Mouse (Mus musculus): Measurements from ENCODE around the gene Tshr. TPM values are rescaled to one million over a fixed set of nuclear protein-coding genes. Genes with fewer than 3 reads are reported as not detected.

The Tshr gene
- polyA plus RNA-seq, 1 experiment from 2014 or later: 0.31 TPM

DNA sequence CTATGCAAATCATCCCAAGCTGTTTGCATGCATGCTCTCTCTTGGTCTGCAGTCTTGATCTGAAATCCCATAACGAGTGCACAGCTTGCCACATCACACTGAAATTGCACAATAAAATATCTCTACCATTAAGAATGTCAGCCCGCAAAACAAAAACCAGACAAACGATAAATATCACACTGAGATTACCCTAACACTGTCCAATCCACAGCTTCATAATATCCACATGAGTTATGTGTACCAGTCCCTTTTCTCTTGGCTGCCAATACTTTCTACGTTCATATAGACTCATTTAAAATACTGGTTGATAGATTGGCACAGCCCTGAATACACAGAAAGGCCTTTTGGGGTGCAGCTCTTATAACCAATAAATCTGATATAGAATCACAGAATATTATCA lies 102.0 kb downstream of the Tshr start:
- Histone ChIP-seq H3K4me1 (ENCODE audit: control insufficient read depth, insufficient read depth, low read length) (0 out of 2 replicates have a peak, but pooled peaks cover 3% of the 10 kb centered on the region), H3K9me3 (ENCODE audit: control insufficient read depth, low read length) (no peaks in the 10 kb centered on the region), H3K4me2 (no peak overlapping the region), H3K36me3 (ENCODE audit: control insufficient read depth, insufficient read depth, low read length) (no peaks in the 10 kb centered on the region), H3K27ac (ENCODE audit: low read depth, low read length) (no peak overlapping the region), H3K9ac (ENCODE audit: low read length) (no peak overlapping the region), H3K27me3 (ENCODE audit: control insufficient read depth, insufficient read depth, low read length) (no peaks in the 10 kb centered on the region), H3K4me3 (ENCODE audit: low read depth, low read length) (no peak overlapping the region)
- 94% methylated on average over 4 of the region's 4 CpGs for WGBS
- DNase-seq (ENCODE audit: low spot score, missing footprints) (peak; percentile 72), ATAC-seq (ENCODE audit: low FRiP score) (no peak)

DNA sequence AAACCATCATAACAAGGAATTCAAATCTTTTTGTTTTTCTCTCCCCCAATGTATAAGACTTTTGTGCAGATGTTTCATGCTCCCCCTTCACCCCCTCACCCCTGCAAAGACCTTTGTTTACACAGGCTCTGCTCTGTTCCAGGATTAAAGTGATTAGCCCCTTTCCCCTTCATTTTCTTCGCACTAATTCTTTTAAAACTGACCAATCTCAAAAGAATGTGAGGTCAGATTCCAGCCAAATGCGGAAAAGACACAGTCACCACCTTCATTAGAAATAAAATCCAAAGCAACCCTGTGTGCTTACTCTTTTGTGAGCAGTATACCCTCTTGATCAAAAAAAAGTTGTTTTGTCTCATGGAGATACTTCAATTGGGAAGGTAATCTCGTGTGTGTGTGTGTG lies 104.0 kb downstream of the Tshr start:
- Histone ChIP-seq H3K27me3 (ENCODE audit: control insufficient read depth, insufficient read depth, low read length) (no peaks in the 10 kb centered on the region), H3K4me2 (no peak overlapping the region), H3K9me3 (ENCODE audit: control insufficient read depth, low read length) (no peaks in the 10 kb centered on the region), H3K9ac (ENCODE audit: low read length) (no peak overlapping the region), H3K27ac (ENCODE audit: low read depth, low read length) (no peak overlapping the region), H3K36me3 (ENCODE audit: control insufficient read depth, insufficient read depth, low read length) (no peaks in the 10 kb centered on the region), H3K4me3 (ENCODE audit: low read depth, low read length) (no peak overlapping the region), H3K4me1 (ENCODE audit: control insufficient read depth, insufficient read depth, low read length) (0 out of 2 replicates have a peak, but pooled peaks cover 3% of the 10 kb centered on the region)
- 24% methylated on average over 3 of the region's 3 CpGs for WGBS
- ATAC-seq (ENCODE audit: low FRiP score) (no peak), DNase-seq (ENCODE audit: low spot score, missing footprints) (peak; percentile 19)

DNA sequence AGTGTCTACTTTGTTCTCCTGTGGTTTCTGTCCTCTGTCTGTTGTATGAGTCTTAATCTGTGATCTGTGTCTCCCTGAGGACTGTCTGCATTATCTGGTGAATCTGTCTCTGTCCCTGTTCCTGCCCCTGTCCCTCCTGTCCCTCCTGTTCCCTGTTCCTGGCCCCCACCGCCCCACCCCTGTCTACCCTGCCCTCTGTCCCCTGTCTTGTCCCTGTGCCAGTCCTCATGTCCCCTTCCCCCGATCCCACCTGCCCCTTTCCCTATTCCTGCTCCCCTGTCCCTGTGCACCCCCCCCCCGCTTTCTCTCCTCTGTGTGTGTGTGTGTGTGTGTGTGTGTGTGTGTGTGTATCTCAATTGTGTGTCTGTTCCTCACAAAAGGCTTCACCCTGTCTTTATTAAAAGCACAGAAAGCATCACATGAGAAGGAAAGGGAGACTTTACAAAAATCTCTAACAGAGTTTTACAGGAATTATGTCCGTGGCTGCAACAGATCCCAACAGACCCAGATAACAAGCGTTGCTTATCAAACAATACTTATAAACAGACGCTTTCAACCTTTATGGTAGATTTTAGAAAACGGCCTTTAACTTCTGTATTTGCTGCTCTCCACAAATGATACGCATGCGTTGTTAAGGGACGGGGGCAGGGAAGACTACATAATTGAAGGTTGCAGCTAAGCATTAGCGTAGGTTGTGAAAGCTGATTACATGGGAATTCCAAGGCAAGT lies 111.3 kb downstream of the Tshr start:
- Histone ChIP-seq H3K36me3 (ENCODE audit: control insufficient read depth, insufficient read depth, low read length) (no peaks in the 10 kb centered on the region), H3K9me3 (ENCODE audit: control insufficient read depth, low read length) (no peaks in the 10 kb centered on the region), H3K27me3 (ENCODE audit: control insufficient read depth, insufficient read depth, low read length) (no peaks in the 10 kb centered on the region), H3K4me3 (ENCODE audit: low read depth, low read length) (no peak overlapping the region), H3K4me2 (no peak overlapping the region), H3K4me1 (ENCODE audit: control insufficient read depth, insufficient read depth, low read length) (peaks cover 4% of the 10 kb centered on the region), H3K9ac (ENCODE audit: low read length) (no peak overlapping the region), H3K27ac (ENCODE audit: low read depth, low read length) (no peak overlapping the region)
- WGBS: 58% methylated on average over 10 of the region's 11 CpGs
- peak; percentile 79 for DNase-seq (ENCODE audit: low spot score, missing footprints)
- 0 out of 2 replicates have a peak, but pooled peaks have one; percentile 46 for ATAC-seq (ENCODE audit: low FRiP score)

DNA sequence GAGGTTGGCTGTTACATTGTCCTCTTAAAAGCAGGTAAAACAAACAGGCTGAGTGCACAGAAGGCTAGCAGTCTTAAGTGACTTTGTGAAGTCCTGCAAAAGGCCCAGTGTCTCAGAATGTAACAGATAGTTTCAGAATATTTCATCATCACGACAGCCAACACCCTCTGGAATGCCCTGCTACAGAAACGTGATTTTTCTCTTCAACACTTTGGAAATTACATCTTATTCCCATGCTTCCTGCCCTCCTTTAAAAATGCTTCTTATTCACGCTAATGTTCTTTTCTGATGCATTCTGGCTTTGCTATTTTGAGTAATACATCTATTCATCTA lies 111.8 kb downstream of the Tshr start:
- H3K9me3 ChIP-seq (ENCODE audit: control insufficient read depth, low read length): no peaks in the 10 kb centered on the region
- no peaks in the 10 kb centered on the region for H3K36me3 ChIP-seq (ENCODE audit: control insufficient read depth, insufficient read depth, low read length)
- H3K4me2 ChIP-seq: no peak overlapping the region
- peak; percentile 87 for DNase-seq (ENCODE audit: low spot score, missing footprints)
- no peaks in the 10 kb centered on the region for H3K27me3 ChIP-seq (ENCODE audit: control insufficient read depth, insufficient read depth, low read length)
- no peak overlapping the region for H3K9ac ChIP-seq (ENCODE audit: low read length)
- 67% methylated on average over 3 of the region's 3 CpGs for WGBS
- peaks cover 4% of the 10 kb centered on the region for H3K4me1 ChIP-seq (ENCODE audit: control insufficient read depth, insufficient read depth, low read length)
- H3K4me3 ChIP-seq (ENCODE audit: low read depth, low read length): no peak overlapping the region
- H3K27ac ChIP-seq (ENCODE audit: low read depth, low read length): no peak overlapping the region
- ATAC-seq (ENCODE audit: low FRiP score): no peak

DNA sequence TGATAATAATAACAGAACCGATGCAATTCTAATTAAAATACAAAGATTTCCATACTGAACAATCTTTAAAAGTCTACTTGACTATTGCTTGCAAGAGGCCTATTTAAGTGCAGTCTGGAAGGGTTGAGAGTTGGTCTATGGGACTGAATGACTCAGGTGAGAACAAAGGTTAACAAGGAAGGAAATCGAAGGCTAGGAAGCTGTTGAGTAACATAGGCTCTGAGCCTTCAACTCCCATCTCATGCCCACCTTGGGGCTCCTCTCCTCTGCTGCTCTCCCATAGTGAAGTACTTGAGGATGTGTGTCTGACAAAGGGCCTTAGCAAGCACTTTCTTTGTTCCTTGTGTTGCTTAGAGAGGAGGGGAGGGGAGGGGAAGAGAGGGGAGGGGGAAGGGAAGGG lies 116.1 kb downstream of the Tshr start:
- Histone ChIP-seq H3K9me3 (ENCODE audit: control insufficient read depth, low read length) (no peaks in the 10 kb centered on the region), H3K4me1 (ENCODE audit: control insufficient read depth, insufficient read depth, low read length) (peaks cover 4% of the 10 kb centered on the region), H3K4me2 (no peak overlapping the region), H3K4me3 (ENCODE audit: low read depth, low read length) (no peak overlapping the region), H3K9ac (ENCODE audit: low read length) (no peak overlapping the region), H3K36me3 (ENCODE audit: control insufficient read depth, insufficient read depth, low read length) (no peaks in the 10 kb centered on the region), H3K27me3 (ENCODE audit: control insufficient read depth, insufficient read depth, low read length) (no peaks in the 10 kb centered on the region), H3K27ac (ENCODE audit: low read depth, low read length) (no peak overlapping the region)
- 85% methylated on average over 2 of the region's 2 CpGs for WGBS
- peak; percentile 61 for DNase-seq (ENCODE audit: low spot score, missing footprints)
- no peak for ATAC-seq (ENCODE audit: low FRiP score)

DNA sequence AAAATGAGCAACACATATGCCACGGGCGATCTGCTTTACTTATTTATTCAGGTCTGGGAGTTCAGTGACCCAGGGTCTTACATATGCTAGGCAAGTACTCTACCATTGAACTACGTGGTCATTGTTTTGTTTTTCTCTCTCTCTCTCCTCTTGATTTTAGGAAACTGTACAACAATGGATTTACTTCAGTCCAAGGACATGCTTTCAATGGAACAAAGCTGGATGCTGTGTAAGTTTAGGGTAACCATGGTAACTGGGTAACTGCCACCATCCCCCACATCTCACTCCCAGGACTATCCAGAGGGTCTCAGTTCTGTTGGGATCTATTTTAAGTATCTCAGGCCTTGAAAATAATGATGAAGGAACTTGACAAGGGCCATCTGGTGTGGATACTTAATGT lies 127.4 kb downstream of the Tshr start:
- WGBS: 39% methylated on average over 3 of the region's 3 CpGs
- no peak overlapping the region for H3K4me3 ChIP-seq (ENCODE audit: low read depth, low read length)
- no peaks in the 10 kb centered on the region for H3K36me3 ChIP-seq (ENCODE audit: control insufficient read depth, insufficient read depth, low read length)
- H3K9ac ChIP-seq (ENCODE audit: low read length): no peak overlapping the region
- DNase-seq (ENCODE audit: low spot score, missing footprints) (peak; percentile 83), ATAC-seq (ENCODE audit: low FRiP score) (peak; percentile 78)
- H3K4me1 ChIP-seq (ENCODE audit: control insufficient read depth, insufficient read depth, low read length): peaks cover 5% of the 10 kb centered on the region
- H3K9me3 ChIP-seq (ENCODE audit: control insufficient read depth, low read length): no peaks in the 10 kb centered on the region
- no peak overlapping the region for H3K27ac ChIP-seq (ENCODE audit: low read depth, low read length)
- H3K27me3 ChIP-seq (ENCODE audit: control insufficient read depth, insufficient read depth, low read length): no peaks in the 10 kb centered on the region
- no peak overlapping the region for H3K4me2 ChIP-seq

DNA sequence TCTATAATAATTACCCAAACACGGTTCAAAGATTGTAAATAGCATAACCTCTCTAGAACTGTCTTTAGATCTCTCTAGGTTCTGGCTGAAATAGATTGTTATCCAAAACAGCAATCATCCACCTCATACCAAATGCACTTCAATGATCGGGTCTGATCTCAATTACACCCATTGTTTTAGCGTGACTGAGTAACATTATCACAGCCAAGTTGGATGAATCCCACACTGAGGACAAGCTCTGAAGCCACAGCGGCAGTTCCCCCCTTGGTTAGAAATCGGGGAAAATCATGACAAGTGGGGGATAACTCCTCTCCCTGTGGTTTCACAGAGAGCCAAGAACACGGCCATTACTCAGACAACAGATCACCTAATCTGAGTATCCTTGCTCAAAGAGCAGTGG lies 129.6 kb downstream of the Tshr start:
- H3K4me3 ChIP-seq (ENCODE audit: low read depth, low read length): no peak overlapping the region

DNA sequence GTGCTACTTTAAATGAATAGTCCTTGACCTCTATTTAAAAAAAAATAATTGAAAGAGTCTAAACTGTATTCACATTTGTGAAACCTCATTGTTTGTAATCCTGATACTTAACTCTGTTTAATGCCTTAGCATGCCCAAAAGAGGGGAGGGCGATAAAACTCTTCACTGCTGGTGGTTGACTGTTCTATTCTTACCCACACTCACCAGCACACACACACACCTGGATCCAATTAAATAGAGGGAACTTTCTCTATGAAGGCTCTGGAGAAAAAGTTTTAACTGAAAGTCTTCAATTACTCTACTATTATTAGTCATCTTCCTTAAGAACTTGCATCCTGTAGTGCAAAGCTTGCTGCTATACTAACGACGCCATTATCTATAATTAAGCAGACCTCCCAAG lies 133.4 kb downstream of the Tshr start:
- DNase-seq (ENCODE audit: low spot score, missing footprints) (no peak), ATAC-seq (ENCODE audit: low FRiP score) (no peak)
- H3K27ac ChIP-seq (ENCODE audit: low read depth, low read length): no peak overlapping the region
- H3K27me3 ChIP-seq (ENCODE audit: control insufficient read depth, insufficient read depth, low read length): no peaks in the 10 kb centered on the region
- no peak overlapping the region for H3K4me3 ChIP-seq (ENCODE audit: low read depth, low read length)
- 79% methylated on average over 3 of the region's 3 CpGs for WGBS
- H3K4me2 ChIP-seq: no peak overlapping the region
- no peaks in the 10 kb centered on the region for H3K4me1 ChIP-seq (ENCODE audit: control insufficient read depth, insufficient read depth, low read length)
- H3K9me3 ChIP-seq (ENCODE audit: control insufficient read depth, low read length): no peaks in the 10 kb centered on the region
- no peak overlapping the region for H3K9ac ChIP-seq (ENCODE audit: low read length)
- no peaks in the 10 kb centered on the region for H3K36me3 ChIP-seq (ENCODE audit: control insufficient read depth, insufficient read depth, low read length)

More for the DNA sequence above, 129.6 kb downstream of the Tshr start:
- 81% methylated on average over 6 of the region's 6 CpGs for WGBS
- no peak overlapping the region for H3K27ac ChIP-seq (ENCODE audit: low read depth, low read length)
- H3K4me1 ChIP-seq (ENCODE audit: control insufficient read depth, insufficient read depth, low read length): peaks cover 5% of the 10 kb centered on the region
- no peaks in the 10 kb centered on the region for H3K9me3 ChIP-seq (ENCODE audit: control insufficient read depth, low read length)
- no peak overlapping the region for H3K4me2 ChIP-seq
- no peaks in the 10 kb centered on the region for H3K36me3 ChIP-seq (ENCODE audit: control insufficient read depth, insufficient read depth, low read length)
- ATAC-seq (ENCODE audit: low FRiP score) (no peak), DNase-seq (ENCODE audit: low spot score, missing footprints) (peak; percentile 79)
- H3K27me3 ChIP-seq (ENCODE audit: control insufficient read depth, insufficient read depth, low read length): no peaks in the 10 kb centered on the region
- no peak overlapping the region for H3K9ac ChIP-seq (ENCODE audit: low read length)

DNA sequence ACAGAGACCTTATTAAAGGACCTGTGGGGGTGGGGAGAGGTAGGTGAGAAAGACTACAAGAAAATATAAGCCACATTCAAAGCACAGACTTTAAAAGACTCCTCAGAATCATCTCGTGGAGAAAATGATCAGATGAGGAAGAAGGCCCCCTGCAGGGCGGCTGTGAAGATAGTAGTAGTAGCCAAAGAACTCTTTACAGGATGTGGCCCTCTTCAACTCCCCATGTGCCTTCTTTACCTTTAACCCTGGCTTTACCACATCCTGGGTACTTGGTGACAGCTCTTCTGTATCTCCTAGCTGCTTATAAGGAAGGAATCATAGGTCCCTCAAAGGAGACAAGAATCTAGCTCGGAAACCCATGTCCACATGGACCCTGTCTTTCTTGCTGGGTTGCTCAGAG lies 139.3 kb downstream of the Tshr start:
- no peak for ATAC-seq (ENCODE audit: low FRiP score)
- H3K9me3 ChIP-seq (ENCODE audit: control insufficient read depth, low read length): no peaks in the 10 kb centered on the region
- DNase-seq (ENCODE audit: low spot score, missing footprints): peak; percentile 45
- no peaks in the 10 kb centered on the region for H3K36me3 ChIP-seq (ENCODE audit: control insufficient read depth, insufficient read depth, low read length)
- H3K9ac ChIP-seq (ENCODE audit: low read length): no peak overlapping the region
- H3K27me3 ChIP-seq (ENCODE audit: control insufficient read depth, insufficient read depth, low read length): no peaks in the 10 kb centered on the region
- H3K4me2 ChIP-seq: no peak overlapping the region
- H3K4me1 ChIP-seq (ENCODE audit: control insufficient read depth, insufficient read depth, low read length): no peaks in the 10 kb centered on the region
- no peak overlapping the region for H3K4me3 ChIP-seq (ENCODE audit: low read depth, low read length)
- H3K27ac ChIP-seq (ENCODE audit: low read depth, low read length): no peak overlapping the region
- WGBS: 81% methylated on average over 3 of the region's 3 CpGs
